Comparison of ENCODE assay signal across 22 mouse cellular contexts in the genomic region with DNA sequence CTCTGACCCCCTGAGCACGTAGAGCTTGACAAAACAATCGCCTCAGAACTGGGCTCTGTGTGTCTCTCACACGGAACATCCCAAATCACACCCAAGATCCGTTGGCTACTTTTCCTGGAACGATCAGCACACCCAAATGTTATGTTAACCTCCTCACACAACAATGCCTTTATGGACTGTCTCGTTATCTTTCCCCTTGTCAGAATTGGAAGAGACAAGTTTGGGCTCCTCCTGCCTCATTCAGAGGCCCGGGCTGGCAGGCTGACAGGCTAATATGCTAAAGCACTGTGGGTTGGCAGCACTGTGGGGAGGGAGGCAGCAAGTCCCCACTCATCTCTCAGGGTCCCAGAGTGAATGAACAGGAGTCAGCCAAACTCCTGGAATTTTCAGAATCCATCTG. TPM values are rescaled to one million over a fixed set of nuclear protein-coding genes. Genes with fewer than 3 reads are reported as not detected.
A peak's percentile ranks its signal among the peaks of the same experiment; 100 is the strongest.
DNase-seq lines count a peak whose midpoint lies in the region; ATAC-seq and TF ChIP-seq lines count a peak whose summit lies in the region.
"Had no signal": no experiment of that assay in that cellular context is flagged by ENCODE, and none has a peak within 500 bp of the region (broad histone marks: within the 10 kb centered on the region; RNA-seq: fewer than 3 reads in every experiment).

No protein-coding gene starts in this region.

- H3K9me3 ChIP-seq in forebrain, embryonic 16.5 days (ENCODE audit: control insufficient read depth, low read length) = no peaks in the 10 kb centered on the region
- H3K9me3 ChIP-seq in forebrain, embryonic 10.5 days = no peaks in the 10 kb centered on the region
- no peaks in the 10 kb centered on the region for H3K9me3 ChIP-seq in lung, embryonic 14.5 days (ENCODE audit: low read depth, low read length)
- H3K9me3 ChIP-seq: neural tube, embryonic 12.5 days had no signal

- no peaks in the 10 kb centered on the region for H3K36me3 ChIP-seq in forebrain, embryonic 16.5 days (ENCODE audit: control insufficient read depth, insufficient read depth)
- no peaks in the 10 kb centered on the region for H3K36me3 ChIP-seq in forebrain, embryonic 10.5 days (replicated peaks)
- no peaks in the 10 kb centered on the region for H3K36me3 ChIP-seq in lung, embryonic 14.5 days (ENCODE audit: insufficient read depth)
- H3K36me3 ChIP-seq: neural tube, embryonic 12.5 days had no signal

- intact Hi-C loops in heart, postnatal 36 days (cut with DNase I) = loop anchor here (10.0 kb wide), 1 partner anchor 222 kb away; the partner anchor contains the start of gene Kcnh5

- H3K4me3 ChIP-seq in forebrain, embryonic 16.5 days (replicated peaks; ENCODE audit: low read length) = no peak overlapping the region
- H3K4me3 ChIP-seq in forebrain, embryonic 10.5 days = no peak overlapping the region
- no peak overlapping the region for H3K4me3 ChIP-seq in lung, embryonic 14.5 days (ENCODE audit: low read depth, low read length)
- H3K4me3 ChIP-seq: neural tube, embryonic 12.5 days had no signal

- ATAC-seq in forebrain, embryonic 16.5 days = 0 out of 2 replicates have a peak, but pooled peaks have one; percentile 55
- peak; percentile 62; the same call in 1 of the 2 replicates for ATAC-seq in lung, embryonic 14.5 days (ENCODE audit: insufficient read depth)
- no peak for ATAC-seq in erythroblast, adult 5-6 weeks (replicated peaks; ENCODE audit: low FRiP score, poor library complexity, severe bottlenecking)

- no peaks in the 10 kb centered on the region for H3K27me3 ChIP-seq in forebrain, embryonic 16.5 days (replicated peaks; ENCODE audit: control insufficient read depth, insufficient read depth, low read length)
- no peaks in the 10 kb centered on the region for H3K27me3 ChIP-seq in forebrain, embryonic 10.5 days (ENCODE audit: poor library complexity, severe bottlenecking)
- no peaks in the 10 kb centered on the region for H3K27me3 ChIP-seq in lung, embryonic 14.5 days (ENCODE audit: insufficient read depth, low read length)
- H3K27me3 ChIP-seq: neural tube, embryonic 12.5 days had no signal

- H3K4me1 ChIP-seq in forebrain, embryonic 16.5 days (replicated peaks; ENCODE audit: control insufficient read depth, insufficient read depth, low read length) = peaks cover 4% of the 10 kb centered on the region
- H3K4me1 ChIP-seq in forebrain, embryonic 10.5 days = peaks cover 9% of the 10 kb centered on the region
- H3K4me1 ChIP-seq in lung, embryonic 14.5 days (ENCODE audit: insufficient read depth) = no peaks in the 10 kb centered on the region
- H3K4me1 ChIP-seq: neural tube, embryonic 12.5 days had no signal

- no peak overlapping the region for H3K27ac ChIP-seq in forebrain, embryonic 16.5 days (ENCODE audit: low read length)
- no peak overlapping the region for H3K27ac ChIP-seq in forebrain, embryonic 10.5 days
- no peak overlapping the region for H3K27ac ChIP-seq in lung, embryonic 14.5 days (ENCODE audit: low read depth)
- H3K27ac ChIP-seq: neural tube, embryonic 12.5 days; stomach, postnatal 0 days had no signal

- H3K4me2 ChIP-seq in forebrain, embryonic 16.5 days (ENCODE audit: low read length) = no peak overlapping the region
- no peak overlapping the region for H3K4me2 ChIP-seq in lung, embryonic 14.5 days
- H3K4me2 ChIP-seq: liver, embryonic 11.5 days; neural tube, embryonic 12.5 days had no signal

- H3K9ac ChIP-seq in forebrain, embryonic 16.5 days (replicated peaks; ENCODE audit: low read depth, low read length) = no peak overlapping the region
- H3K9ac ChIP-seq in lung, embryonic 14.5 days = no peak overlapping the region
- H3K9ac ChIP-seq: neural tube, embryonic 12.5 days had no signal

- WGBS in forebrain, embryonic 16.5 days = 31% methylated on average over 7 of the region's 7 CpGs
- 63% methylated on average over 7 of the region's 7 CpGs for WGBS in forebrain, embryonic 10.5 days
- 20% methylated on average over 7 of the region's 7 CpGs for WGBS in lung, embryonic 14.5 days

- no peak for DNase-seq in forebrain, embryonic 10.5 days (ENCODE audit: extremely low spot score, low spot score)
- peak; percentile 57 for DNase-seq in lung, embryonic 14.5 days
- DNase-seq in lung, postnatal 4 days = no peak
- peak; percentile 12 to 16 for DNase-seq in heart, postnatal 36 days
- peak; percentile 8 for DNase-seq in retina, postnatal 7 days (ENCODE audit: low read depth, low spot score)
- no peak for DNase-seq in layer of hippocampus, adult 11-12 months (ENCODE audit: low spot score)
- DNase-seq: adrenal gland, postnatal 14 days; B cell, adult 2 months; cerebellum, postnatal 14 days; kidney, adult 9 months had no signal

- no peak for TF ChIP-seq CTCF in lung, embryonic 14.5 days (IDR thresholded peaks at IDR 0.05; ENCODE audit: low read depth)

RNA-seq across cellular contexts. Expression of gene Gphb5, which starts 19.5 kb away (rescaled TPM):
- not detected in 2 replicates for polyA plus RNA-seq in forebrain, embryonic 16.5 days (2015; fragmentation: Nextera tagmentation; extraction: Ambion mirVana)
- polyA plus RNA-seq in forebrain, embryonic 10.5 days (2016; fragmentation: Nextera tagmentation; extraction: Ambion mirVana) = not detected in 2 replicates
- polyA plus RNA-seq in lung, embryonic 14.5 days (2014; fragmentation: Nextera tagmentation; extraction: Ambion mirVana) = not detected in 2 replicates
- not detected for total RNA-seq in heart, postnatal 36 days (2021)
- total RNA-seq in erythroblast, adult 5-6 weeks (2015; ENCODE audit: low replicate concordance) = not detected in 2 replicates
- total RNA-seq in erythroblast, adult 5-6 weeks (2017; ENCODE audit: low replicate concordance) = not detected in 2 replicates
- total RNA-seq: adrenal gland, postnatal 14 days; ES-E14; gastrocnemius, adult 18-20 months; left cerebral cortex, postnatal 14 days; megakaryocyte progenitor cell, adult 5-6 weeks; midbrain, postnatal 0 days had no signal
- polyA plus RNA-seq: heart, postnatal 0 days; liver, embryonic 11.5 days; midbrain, postnatal 0 days; neural tube, embryonic 12.5 days; spleen, adult 2 months; stomach, postnatal 0 days had no signal

Comparison
In these comparisons a context has a peak if more than half of its experiments do, and no peak if none do; other contexts are left out.
1. DNase-seq: peak in lung, embryonic 14.5 days (single experiment), heart, postnatal 36 days (2 of 2) and retina, postnatal 7 days (single experiment); none in forebrain, embryonic 10.5 days (single experiment), lung, postnatal 4 days (0 of 2) and layer of hippocampus, adult 11-12 months (single experiment).